Mouse (Mus musculus): ENCODE measurements around the gene Higd2a.

- no peak for TF ChIP-seq CTCF (IDR thresholded peaks at IDR 0.05)
- no peak for TF ChIP-seq POLR2A (IDR thresholded peaks at IDR 0.05; ENCODE audit: insufficient read depth, low read depth, low read length)
- TF ChIP-seq EP300 (IDR thresholded peaks at IDR 0.05; ENCODE audit: insufficient read depth, low read depth, low read length), result no peak
Observed at GRCm38 (mm10) chr13:54572621-54573020, 17.4 kb upstream of the Higd2a start.

Measured in heart, adult 2 months (tissue).